Mouse (Mus musculus): Measurements from ENCODE around the gene Tmem170.

DNA sequence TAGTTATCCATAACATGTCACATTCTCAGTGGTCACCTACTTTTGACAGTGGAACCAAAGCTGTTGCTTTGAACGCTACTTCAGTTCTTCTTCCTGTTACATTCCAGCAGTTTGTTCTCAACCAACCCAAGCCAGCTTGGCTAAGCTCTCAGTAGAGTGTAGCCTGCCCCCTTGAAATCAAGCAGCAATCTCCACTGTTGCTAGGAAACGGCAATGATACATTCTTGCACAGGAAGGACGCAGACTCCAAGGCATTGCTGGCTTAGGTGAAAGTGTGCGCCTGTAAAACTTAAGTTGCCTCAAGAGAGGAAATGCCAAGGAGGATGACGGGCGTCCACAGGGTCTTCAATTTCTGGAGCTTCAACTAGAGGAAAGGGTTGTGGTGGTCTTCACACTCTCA is 10.7 kb downstream of the Tmem170 start:
- TF ChIP-seq CTCF (IDR thresholded peaks at IDR 0.05; ENCODE audit: low read depth), result no peak
- no peak for TF ChIP-seq EP300 (optimal IDR thresholded peaks at IDR 0.05)

Measured in stomach, postnatal 0 days (tissue).